Mouse (Mus musculus) E14TG2a.4 (cell line): ENCODE results near the gene Tdgf1.

Experiments
- H3K27me3 ChIP-seq: 2 replicates; pipeline ENCODE4 v1.6.1; 2014; ENCODE audit warnings: low read length, control low read depth; ENCODE audit not compliant: insufficient read depth
- H3K36me3 ChIP-seq: 2 replicates; pipeline ENCODE4 v1.6.1; 2014; ENCODE audit warnings: low read length, control low read depth; ENCODE audit not compliant: insufficient read depth
- H3K4me1 ChIP-seq: replicated peaks from 2 replicates; pipeline ENCODE4 v1.6.1; 2014; ENCODE audit warnings: low read depth, low read length, control low read depth
- H3K4me3 ChIP-seq: replicated peaks from 2 replicates; pipeline ENCODE4 v1.5.1; 2014; ENCODE audit warnings: mild to moderate bottlenecking, low read length
- H3K9me3 ChIP-seq: 2 replicates; pipeline ENCODE4 v1.6.1; 2014; ENCODE audit warnings: low read length, control low read depth
- CTCF ChIP-seq: conservative IDR thresholded peaks from 2 replicates; pipeline ENCODE4 v1.5.1; 2014; ENCODE audit warnings: low read length
- NANOG ChIP-seq: IDR thresholded peaks from 2 replicates; pipeline ENCODE4 v1.6.1; 2014; ENCODE audit warnings: borderline replicate concordance, low read length, mixed read lengths
- POU5F1 ChIP-seq: IDR thresholded peaks from 2 replicates; pipeline ENCODE4 v1.6.1; 2014; ENCODE audit warnings: low read length, borderline replicate concordance

Gene Tdgf1

DNA sequence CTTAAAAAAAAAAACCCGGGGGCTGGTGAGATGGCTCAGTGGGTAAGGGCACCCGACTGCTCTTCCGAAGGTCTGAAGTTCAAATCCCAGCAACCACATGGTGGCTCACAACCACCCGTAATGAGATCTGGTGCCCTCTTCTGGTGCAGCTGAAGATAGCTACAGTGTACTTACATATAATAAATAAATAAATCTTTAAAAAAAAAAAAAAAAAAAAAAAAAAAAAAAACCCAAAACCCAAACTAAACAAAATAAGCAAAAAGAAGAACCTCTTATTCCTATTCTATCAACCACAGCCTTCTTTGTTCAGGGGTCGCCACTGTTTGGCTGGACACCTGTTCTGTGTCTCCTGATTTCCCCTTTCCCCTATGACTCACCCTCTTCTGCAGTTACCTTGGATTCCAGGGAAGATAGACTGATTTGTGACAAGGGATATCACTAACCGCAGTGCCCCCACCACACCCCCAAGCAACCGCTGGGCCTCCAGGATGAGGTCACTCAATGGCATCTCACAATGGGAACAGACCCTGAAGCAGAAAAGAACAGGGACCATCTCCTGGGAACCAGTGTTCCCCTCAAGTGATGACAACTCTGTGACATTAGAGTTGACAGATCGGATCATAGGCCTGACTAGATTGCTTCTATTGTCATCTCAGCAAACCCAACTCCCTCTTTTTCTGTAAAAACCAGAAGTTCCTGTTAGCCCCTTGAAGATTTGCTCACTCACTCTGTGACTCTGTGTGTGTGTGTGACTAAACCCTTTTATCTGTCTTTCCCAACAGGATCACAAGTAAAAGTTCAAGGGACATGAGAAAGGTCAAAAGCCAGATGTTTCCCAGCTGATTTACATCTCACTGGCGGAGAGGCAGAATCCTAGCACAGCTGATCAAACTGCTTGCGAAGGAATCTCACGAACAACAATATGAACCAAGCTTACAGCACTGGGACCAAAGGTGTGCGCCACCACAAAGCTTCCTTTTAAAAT lies 8.2 kb downstream of the Tdgf1 start:
- no peak for TF ChIP-seq POU5F1
- TF ChIP-seq NANOG = no peak
- no peak for TF ChIP-seq CTCF
- no peaks in the 10 kb centered on the region for H3K9me3 ChIP-seq

DNA sequence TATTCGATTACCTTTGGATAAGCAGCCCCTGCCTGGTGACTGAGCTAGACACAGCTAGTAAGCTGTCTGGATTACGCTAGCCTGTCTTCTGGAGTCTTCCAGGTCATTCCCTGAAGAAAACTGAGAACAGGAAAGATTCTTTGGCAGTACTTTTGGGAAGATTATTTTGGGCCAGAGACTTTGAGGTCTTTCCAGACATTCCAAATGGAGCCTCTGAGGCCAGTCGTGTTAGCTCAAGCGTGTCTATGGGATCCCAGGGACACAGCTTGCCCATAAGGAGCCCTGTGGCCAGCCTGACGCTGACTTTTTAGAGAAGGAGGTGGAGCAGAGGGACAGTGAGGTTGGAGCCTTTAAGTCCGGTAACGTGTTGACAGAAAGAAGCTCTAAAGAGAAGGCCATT lies 10.0 kb downstream of the Tdgf1 start:
- peaks cover 28% of the 10 kb centered on the region for H3K4me1 ChIP-seq

More for the DNA sequence above, 8.2 kb downstream of the Tdgf1 start:
- peaks cover 70% of the 10 kb centered on the region for H3K36me3 ChIP-seq
- no peaks in the 10 kb centered on the region for H3K27me3 ChIP-seq
- no peak overlapping the region for H3K4me3 ChIP-seq
- H3K4me1 ChIP-seq = peaks cover 45% of the 10 kb centered on the region

DNA sequence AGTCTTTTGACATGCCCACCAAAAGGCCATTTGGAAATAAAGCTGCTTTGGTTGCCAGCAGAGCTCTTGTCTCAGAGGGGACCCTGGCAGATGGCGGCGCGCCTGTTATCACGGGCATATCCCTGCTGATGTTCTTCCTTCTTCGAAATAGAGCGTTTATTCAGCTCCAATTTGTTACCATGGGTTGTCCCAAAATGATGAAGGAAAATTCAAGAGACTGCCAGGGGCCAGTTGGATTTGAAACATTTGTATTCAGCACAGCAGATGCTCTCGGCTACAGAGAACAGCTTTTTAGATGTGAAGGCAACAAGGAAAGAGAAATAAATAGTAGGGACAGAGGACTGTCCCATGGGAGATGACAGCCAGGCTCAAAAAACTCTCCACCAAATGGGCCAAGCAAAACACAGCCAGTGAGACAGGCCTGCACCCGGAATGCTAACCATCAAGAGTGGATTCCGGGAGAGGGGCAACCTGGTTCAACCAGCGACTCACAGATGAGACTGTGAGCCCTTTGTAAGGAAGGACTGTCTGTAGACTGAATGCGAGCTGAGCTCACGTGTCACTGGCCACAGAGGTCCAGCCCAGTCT lies 12.0 kb downstream of the Tdgf1 start:
- H3K9me3 ChIP-seq = no peaks in the 10 kb centered on the region
- no peak for TF ChIP-seq POU5F1
- TF ChIP-seq CTCF = no peak
- no peak for TF ChIP-seq NANOG

More for the DNA sequence above, 10.0 kb downstream of the Tdgf1 start:
- TF ChIP-seq NANOG = no peak
- TF ChIP-seq CTCF = no peak
- no peak for TF ChIP-seq POU5F1
- Histone ChIP-seq H3K4me3 (no peak overlapping the region), H3K9me3 (no peaks in the 10 kb centered on the region), H3K27me3 (no peaks in the 10 kb centered on the region), H3K36me3 (peaks cover 51% of the 10 kb centered on the region)

DNA sequence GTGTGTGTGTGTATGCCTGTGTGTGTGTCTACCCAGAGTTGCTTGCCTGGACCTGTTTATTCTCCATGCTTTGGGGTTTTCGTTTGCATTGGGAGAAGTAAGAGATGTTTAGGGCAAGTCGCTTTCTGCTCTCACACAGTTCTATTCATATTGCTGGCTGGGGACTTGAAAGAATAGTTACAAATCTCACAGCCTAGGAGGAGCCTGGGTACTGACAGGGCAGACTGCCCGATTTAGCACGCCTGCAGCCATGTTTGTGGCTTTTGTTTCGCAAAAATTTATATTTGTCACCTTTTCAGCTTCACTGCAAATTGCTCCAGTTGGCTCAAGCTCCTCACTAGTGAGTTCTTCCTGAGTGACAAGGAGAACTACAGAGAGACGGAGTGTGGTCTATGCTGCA lies 14.4 kb downstream of the Tdgf1 start:
- H3K4me1 ChIP-seq = peaks cover 10% of the 10 kb centered on the region

More for the DNA sequence above, 12.0 kb downstream of the Tdgf1 start:
- peaks cover 31% of the 10 kb centered on the region for H3K36me3 ChIP-seq
- peaks cover 14% of the 10 kb centered on the region for H3K4me1 ChIP-seq
- no peak overlapping the region for H3K4me3 ChIP-seq
- H3K27me3 ChIP-seq = no peaks in the 10 kb centered on the region

DNA sequence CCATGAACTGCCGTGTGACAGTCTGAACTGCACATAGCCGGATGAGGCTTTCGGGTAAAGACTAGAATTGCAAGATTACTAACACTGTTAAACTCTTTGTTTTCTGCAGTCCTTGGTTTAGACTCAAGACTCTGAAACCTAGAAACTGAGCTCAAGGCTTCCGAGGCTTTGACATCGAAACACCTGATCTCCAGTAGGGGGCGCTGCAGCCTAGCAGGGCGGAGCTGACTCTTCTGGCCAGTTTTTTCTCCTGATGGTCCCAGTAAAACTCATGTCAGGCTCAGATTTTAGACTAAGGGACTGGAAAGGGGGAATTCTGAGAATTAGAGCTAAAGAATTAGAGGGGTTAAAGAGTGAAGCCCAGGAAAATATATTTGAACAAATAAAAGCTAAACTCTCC lies 23.2 kb downstream of the Tdgf1 start:
- Histone ChIP-seq H3K4me3 (no peak overlapping the region), H3K9me3 (no peaks in the 10 kb centered on the region), H3K36me3 (no peaks in the 10 kb centered on the region), H3K27me3 (no peaks in the 10 kb centered on the region), H3K4me1 (peaks cover 16% of the 10 kb centered on the region)
- TF ChIP-seq POU5F1 (no peak), CTCF (peak; percentile 88)

More for the DNA sequence above, 14.4 kb downstream of the Tdgf1 start:
- Histone ChIP-seq H3K9me3 (no peaks in the 10 kb centered on the region), H3K36me3 (peaks cover 23% of the 10 kb centered on the region), H3K4me3 (no peak overlapping the region), H3K27me3 (no peaks in the 10 kb centered on the region)
- TF ChIP-seq POU5F1 = no peak
- no peak for TF ChIP-seq NANOG
- TF ChIP-seq CTCF = no peak

DNA sequence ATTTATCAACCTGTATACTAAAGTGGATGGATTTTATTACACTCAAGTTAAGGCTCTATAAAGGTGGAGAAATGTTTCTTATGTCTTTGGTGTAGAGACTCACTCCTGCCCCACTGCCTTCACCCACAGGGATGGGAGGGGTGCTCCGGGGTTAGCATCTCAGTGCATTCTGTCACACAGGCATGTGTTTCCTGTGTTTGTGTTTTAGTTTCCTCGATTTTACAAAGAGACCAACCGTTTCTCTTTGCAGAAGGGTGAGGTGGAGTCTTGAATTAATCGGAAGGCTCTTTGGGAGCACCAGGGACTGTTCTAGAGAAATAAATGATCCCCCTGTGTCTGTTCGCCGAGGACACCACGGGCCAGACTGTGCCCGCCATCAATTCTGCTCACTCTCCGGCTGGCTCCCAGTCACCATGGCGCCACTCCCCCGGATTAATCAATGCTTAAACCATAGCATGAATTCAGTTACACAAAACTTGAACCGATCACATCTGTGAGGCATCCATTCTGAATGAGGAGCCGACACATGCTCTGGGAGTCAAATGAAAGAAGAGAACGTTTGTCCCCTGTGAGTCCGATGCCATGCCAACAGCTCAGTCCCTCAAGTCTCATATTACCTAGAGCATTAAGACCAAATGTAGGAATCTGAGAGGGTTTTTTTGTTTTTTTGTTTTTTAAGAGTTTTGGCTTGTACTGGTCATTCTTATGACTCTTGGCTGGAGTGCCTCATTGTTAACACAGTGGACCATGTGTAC lies 25.1 kb downstream of the Tdgf1 start:
- TF ChIP-seq POU5F1 (no peak), CTCF (no peak), NANOG (no peak)
- no peaks in the 10 kb centered on the region for H3K36me3 ChIP-seq
- H3K4me1 ChIP-seq = peaks cover 18% of the 10 kb centered on the region
- no peak overlapping the region for H3K4me3 ChIP-seq
- no peaks in the 10 kb centered on the region for H3K9me3 ChIP-seq
- H3K27me3 ChIP-seq = peaks cover 6% of the 10 kb centered on the region; the same call in 1 of the 2 replicates

DNA sequence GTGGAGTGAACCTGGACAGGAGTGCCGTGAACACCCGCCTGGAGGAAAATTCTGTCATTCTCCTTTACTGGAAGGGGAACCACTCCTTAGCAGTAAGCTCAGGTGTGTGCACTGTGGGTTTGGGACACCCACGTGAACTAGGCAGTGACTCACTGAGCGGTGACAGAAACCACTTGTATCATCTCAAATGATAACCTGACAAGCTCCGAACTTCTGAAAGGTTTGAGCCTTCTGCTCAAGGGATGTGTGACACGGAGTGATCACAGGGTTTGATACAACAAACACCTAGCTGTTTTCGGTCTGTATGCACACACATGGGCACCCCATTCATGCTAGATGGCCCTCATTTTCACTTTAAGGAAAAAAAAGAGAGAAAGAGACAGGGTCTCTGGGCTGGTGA lies 29.2 kb downstream of the Tdgf1 start, which contains the start of gene Fam240a:
Gene Fam240a, minus strand, starts transcription at position 76 of the 400 bp plus-strand sequence.
- Histone ChIP-seq H3K4me1 (peaks cover 27% of the 10 kb centered on the region), H3K36me3 (no peaks in the 10 kb centered on the region)

DNA sequence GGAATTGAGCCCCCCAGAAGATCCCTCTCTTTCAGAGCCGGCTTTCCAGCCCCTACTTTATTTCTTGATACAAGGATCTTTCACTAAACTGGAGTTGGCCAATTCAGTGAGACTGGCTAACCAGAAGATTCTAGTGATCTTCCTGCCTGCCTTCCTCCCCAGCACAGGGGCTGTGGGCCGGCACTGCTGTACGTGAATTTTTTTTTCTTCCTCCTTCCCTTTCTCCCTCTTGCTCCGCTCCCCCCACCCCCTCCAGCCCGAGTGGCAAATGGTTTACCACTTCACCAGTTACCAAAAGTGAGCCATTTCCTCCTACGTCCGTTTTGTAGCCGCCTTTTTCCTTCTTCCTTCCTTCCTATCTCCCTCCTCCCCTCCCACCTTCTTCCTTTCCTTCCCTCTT lies 30.5 kb downstream of the Tdgf1 start:
- Histone ChIP-seq H3K4me1 (peaks cover 27% of the 10 kb centered on the region), H3K9me3 (no peaks in the 10 kb centered on the region), H3K4me3 (no peak overlapping the region), H3K36me3 (no peaks in the 10 kb centered on the region), H3K27me3 (peaks cover 16% of the 10 kb centered on the region)
- no peak for TF ChIP-seq NANOG
- TF ChIP-seq CTCF = no peak
- TF ChIP-seq POU5F1 = no peak

More for the DNA sequence above, 29.2 kb downstream of the Tdgf1 start, which contains the start of gene Fam240a:
- H3K4me3 ChIP-seq = peak within 1 kb of the TSS; percentile 50
- no peaks in the 10 kb centered on the region for H3K9me3 ChIP-seq
- H3K27me3 ChIP-seq = peaks cover 16% of the 10 kb centered on the region
- no peak for TF ChIP-seq CTCF
